12 mouse cellular contexts compared by ENCODE assay signal in genomic region chr5:135966866-135967265, GRCm38 (mm10). TPM values are rescaled to one million over a fixed set of nuclear protein-coding genes. Genes with fewer than 3 reads are reported as not detected.
DNase-seq lines count a peak whose midpoint lies in the region; ATAC-seq and TF ChIP-seq lines count a peak whose summit lies in the region.
"Had no signal": no experiment of that assay in that cellular context is flagged by ENCODE, and none has a peak within 500 bp of the region (broad histone marks: within the 10 kb centered on the region; RNA-seq: fewer than 3 reads in every experiment).

No protein-coding gene starts in this region.

- no peaks in the 10 kb centered on the region for H3K36me3 ChIP-seq in testis, adult 2 months (ENCODE audit: control insufficient read depth, insufficient read depth, low read length)
- H3K36me3 ChIP-seq in stomach, postnatal 0 days (ENCODE audit: control insufficient read depth, insufficient read depth, low read length) = no peaks in the 10 kb centered on the region
- H3K36me3 ChIP-seq: hindbrain, embryonic 10.5 days had no signal

- H3K4me2 ChIP-seq in stomach, postnatal 0 days (replicated peaks; ENCODE audit: low read depth) = no peak overlapping the region

- no peaks in the 10 kb centered on the region; the same call in 1 of the 2 replicates for H3K27me3 ChIP-seq in testis, adult 2 months (ENCODE audit: control insufficient read depth, insufficient read depth, low read length)
- no peaks in the 10 kb centered on the region for H3K27me3 ChIP-seq in stomach, postnatal 0 days (ENCODE audit: control insufficient read depth, insufficient read depth, low read length)

- H3K9ac ChIP-seq in stomach, postnatal 0 days (ENCODE audit: low read length) = no peak overlapping the region

- no peak for TF ChIP-seq POLR2A in testis, adult 2 months (IDR thresholded peaks at IDR 0.05; ENCODE audit: control insufficient read depth, low read depth, low read length)

- TF ChIP-seq CTCF in testis, adult 2 months (IDR thresholded peaks at IDR 0.05; ENCODE audit: control insufficient read depth, insufficient read depth, insufficient replicate concordance, low read depth, low read length) = peak; percentile 77
- TF ChIP-seq CTCF in stomach, postnatal 0 days (IDR thresholded peaks at IDR 0.05; ENCODE audit: low read depth) = peak; percentile 57

- H3K4me1 ChIP-seq in testis, adult 2 months (ENCODE audit: control insufficient read depth, insufficient read depth, low read length) = peaks cover 14% of the 10 kb centered on the region
- H3K4me1 ChIP-seq in stomach, postnatal 0 days (replicated peaks; ENCODE audit: control insufficient read depth, insufficient read depth) = no peaks in the 10 kb centered on the region

- no peak for TF ChIP-seq EP300 in stomach, postnatal 0 days (optimal IDR thresholded peaks at IDR 0.05)

- no peaks in the 10 kb centered on the region for H3K9me3 ChIP-seq in stomach, postnatal 0 days (ENCODE audit: control insufficient read depth, low read length)
- H3K9me3 ChIP-seq: hindbrain, embryonic 10.5 days had no signal

- no peak overlapping the region for H3K27ac ChIP-seq in testis, adult 2 months (ENCODE audit: control insufficient read depth, insufficient read depth, low read depth, low read length)
- H3K27ac ChIP-seq in stomach, postnatal 0 days (replicated peaks) = no peak overlapping the region
- H3K27ac ChIP-seq: hindbrain, embryonic 10.5 days had no signal

- H3K4me3 ChIP-seq in testis, adult 2 months (ENCODE audit: control insufficient read depth, low read depth, low read length) = no peak overlapping the region
- H3K4me3 ChIP-seq in stomach, postnatal 0 days (ENCODE audit: low read depth, low read length) = no peak overlapping the region
- H3K4me3 ChIP-seq: hindbrain, embryonic 10.5 days; myocyte had no signal

- DNase-seq in kidney, adult 18-20 months = peak; percentile 14
- no peak for DNase-seq in kidney, postnatal 14 days
- DNase-seq in testis, postnatal 14 days (ENCODE audit: low spot score) = no peak
- peak; percentile 54 for DNase-seq in NIH3T3 (ENCODE audit: low read depth)
- no peak for DNase-seq in stomach, postnatal 0 days (ENCODE audit: low spot score)
- no peak for DNase-seq in cerebellum, adult 11 months
- DNase-seq in urinary bladder, postnatal 14 days (ENCODE audit: low spot score) = no peak
- DNase-seq: lung, postnatal 10 days; right cerebral cortex, adult 18-20 months had no signal

- 69% methylated on average over 9 of the region's 9 CpGs for WGBS in stomach, postnatal 0 days

- ATAC-seq in stomach, postnatal 0 days (ENCODE audit: low FRiP score, low TSS enrichment) = no peak

RNA-seq across cellular contexts. Expression of gene Ssc4d, which starts 7.5 kb away (rescaled TPM):
- 0.62 and 0.63 TPM in 2 replicates for polyA plus RNA-seq in testis, adult 2 months (2012; rRNA removed)
- 1.7 and 2.2 TPM in 2 replicates for polyA plus RNA-seq in stomach, postnatal 0 days (2015; fragmentation: Nextera tagmentation; extraction: Ambion mirVana)

RNA-seq across cellular contexts. Expression of gene Zp3, which starts 13.0 kb away (rescaled TPM):
- polyA plus RNA-seq in testis, adult 2 months (2012; rRNA removed) = 0.79 and 1.0 TPM in 2 replicates
- 0.07 TPM in 1 of 2 replicates, not detected in the other for polyA plus RNA-seq in stomach, postnatal 0 days (2015; fragmentation: Nextera tagmentation; extraction: Ambion mirVana)
- polyA plus RNA-seq: hindbrain, embryonic 10.5 days had no signal

RNA-seq across cellular contexts. Expression of gene Dtx2, which starts 27.7 kb away (rescaled TPM):
- polyA plus RNA-seq in testis, adult 2 months (2012; rRNA removed) = 29.1 and 34.8 TPM in 2 replicates
- polyA plus RNA-seq in stomach, postnatal 0 days (2015; fragmentation: Nextera tagmentation; extraction: Ambion mirVana) = 13.5 and 16.2 TPM in 2 replicates

RNA-seq across cellular contexts. Expression of gene Ywhag, which starts 32.5 kb away (rescaled TPM):
- polyA plus RNA-seq in testis, adult 2 months (2012; rRNA removed) = 13.3 and 17.8 TPM in 2 replicates
- polyA plus RNA-seq in stomach, postnatal 0 days (2015; fragmentation: Nextera tagmentation; extraction: Ambion mirVana) = 86.0 and 89.2 TPM in 2 replicates

Comparison
In these comparisons a context has a peak if more than half of its experiments do, and no peak if none do; other contexts are left out.
1. DNase-seq: peak in kidney, adult 18-20 months (single experiment) and NIH3T3 (single experiment); none in kidney, postnatal 14 days (single experiment), testis, postnatal 14 days (single experiment), stomach, postnatal 0 days (single experiment), cerebellum, adult 11 months (single experiment) and urinary bladder, postnatal 14 days (single experiment).